Mouse (Mus musculus) neutrophil, adult 5-6 weeks (primary cell): ENCODE data around the gene Carns1. TPM values are rescaled to one million over a fixed set of nuclear protein-coding genes. Genes with fewer than 3 reads are reported as not detected.

Experiments used
- ATAC-seq: fragments of 151-379, 151-347 bp; 2 replicates; pipeline ENCODE4 v1.8.0; 2017; ENCODE audit warnings: mild to moderate bottlenecking, moderate TSS enrichment; ENCODE audit not compliant: insufficient number of reproducible peaks, poor library complexity, low FRiP score, severe bottlenecking; ENCODE audit errors: extremely low read depth
- total RNA-seq: library from RNA; stranded (forward); fragments of 200-1000 nt; gene quantifications from 2 replicates; pipeline ENCODE4 v1.2.3, GENCODE M21; 2017

Carns1 gene
- total RNA-seq, 1 experiment from 2014 or later = 99.3 TPM

DNA sequence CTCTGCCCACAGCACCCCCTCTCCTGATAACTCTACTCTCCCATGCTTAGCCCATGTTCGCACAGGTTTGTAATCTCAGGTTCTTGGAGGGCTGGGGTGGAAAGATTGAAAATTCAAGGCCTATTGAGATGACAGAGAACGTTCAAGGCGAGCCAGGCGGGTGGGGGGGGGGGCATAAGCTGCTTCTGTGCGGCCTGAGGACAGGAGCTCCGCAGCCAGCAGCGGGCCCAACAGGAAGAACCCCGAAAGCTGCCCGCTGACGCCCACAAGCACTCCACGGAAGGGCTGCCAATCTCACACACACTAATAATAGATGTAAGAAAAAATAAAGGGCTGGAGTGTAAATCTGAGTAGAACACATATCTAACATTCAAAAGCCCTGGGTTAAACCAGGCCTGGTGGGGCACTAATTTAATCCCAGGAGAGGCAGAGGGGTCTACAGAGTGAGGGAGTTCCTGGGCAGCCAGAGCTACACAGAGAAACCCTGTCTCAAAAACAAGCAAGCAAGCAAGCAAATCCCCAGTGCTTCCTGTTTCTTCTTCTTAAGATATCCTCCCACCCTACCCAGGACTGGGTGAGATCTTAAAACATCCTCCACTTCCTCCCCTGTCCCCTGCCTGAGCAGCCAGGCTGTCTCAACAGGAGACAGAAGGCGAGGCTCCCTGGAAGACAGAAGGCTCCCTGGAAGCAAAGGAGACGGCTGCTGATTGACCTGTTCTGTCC is 28.5 kb upstream of the Carns1 start:
- ATAC-seq = peak; percentile 21; the same call in 1 of the 2 replicates

DNA sequence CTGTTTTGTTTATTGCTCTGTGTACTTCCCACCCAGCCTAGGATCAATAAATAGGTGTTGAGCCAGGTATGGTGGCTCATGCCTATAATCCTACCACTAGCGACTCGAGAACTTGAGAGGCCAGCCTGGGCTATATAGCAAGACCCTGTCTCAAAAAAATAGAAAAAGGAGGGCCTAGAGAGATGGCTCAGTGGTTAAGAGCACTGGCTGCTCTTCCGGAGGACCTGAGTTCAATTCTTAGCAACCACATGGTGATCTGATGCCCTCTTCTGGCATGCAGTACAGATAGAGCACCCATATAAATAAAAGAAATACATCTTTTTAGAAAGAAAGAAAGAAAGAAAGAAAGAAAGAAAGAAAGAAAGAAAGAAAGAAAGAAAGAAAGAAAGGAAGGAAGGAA is 27.9 kb upstream of the Carns1 start:
- ATAC-seq = no peak

GRCm38 (mm10) chr19:4202149-4202548 is 26.9 kb upstream of the Carns1 start:
- no peak for ATAC-seq

DNA sequence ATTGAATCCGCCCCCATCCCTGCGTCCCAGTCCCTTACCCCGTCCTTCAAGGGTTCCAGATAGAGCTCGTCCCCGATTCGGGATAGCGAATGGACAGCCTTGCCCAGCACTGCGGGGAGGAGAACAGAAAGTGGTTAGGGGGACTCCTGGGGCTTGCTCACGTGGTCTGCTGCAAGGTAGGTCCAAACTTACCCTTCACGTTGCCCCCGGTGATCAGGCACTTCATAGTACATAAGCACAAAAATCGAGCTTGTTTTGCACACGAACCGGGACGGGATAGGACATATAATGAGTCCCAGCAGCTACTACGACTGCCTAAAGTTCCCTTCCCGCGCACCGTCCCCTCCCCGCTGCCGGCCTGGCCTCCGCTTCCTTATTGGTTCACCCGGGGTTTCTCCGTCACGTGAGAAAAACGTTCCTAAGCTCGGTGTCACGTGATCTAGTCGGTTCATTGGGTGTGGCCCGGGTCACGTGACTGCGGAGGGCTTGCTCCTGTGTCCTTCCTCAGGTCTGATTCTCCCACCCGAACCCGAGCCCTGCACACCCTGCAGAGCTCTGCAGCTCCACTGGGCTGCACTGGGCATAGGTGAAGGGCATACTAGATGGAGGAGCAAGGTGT is 26.1 kb upstream of the Carns1 start, which contains the start of gene Rad9a:
Gene Rad9a (minus strand): TSS at position 372 of the 619 bp plus-strand sequence.
- peak; percentile 67 for ATAC-seq

DNA sequence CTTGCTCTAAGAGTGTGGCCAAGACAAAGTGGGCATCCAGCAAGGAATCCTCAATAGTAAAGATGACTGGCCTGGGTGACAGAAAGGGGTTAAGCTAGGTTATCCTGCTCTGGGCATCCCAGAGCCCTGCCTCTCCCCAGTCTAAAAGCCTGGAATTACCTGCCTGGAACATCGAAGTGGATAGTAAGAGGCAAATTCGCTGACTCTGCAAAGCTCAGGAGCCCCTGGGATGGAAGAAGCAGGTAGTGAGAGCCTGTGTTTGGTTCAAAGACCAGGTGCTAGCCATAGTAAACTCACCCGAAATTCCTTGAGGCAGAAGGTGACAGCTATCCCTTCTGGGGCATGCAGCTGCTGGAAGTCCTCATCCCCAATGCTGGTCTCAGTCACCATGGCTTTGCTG is 21.9 kb upstream of the Carns1 start:
- no peak for ATAC-seq

- no peak for ATAC-seq
Measured at GRCm38 (mm10) chr19:4196548-4196947, 21.3 kb upstream of the Carns1 start.

DNA sequence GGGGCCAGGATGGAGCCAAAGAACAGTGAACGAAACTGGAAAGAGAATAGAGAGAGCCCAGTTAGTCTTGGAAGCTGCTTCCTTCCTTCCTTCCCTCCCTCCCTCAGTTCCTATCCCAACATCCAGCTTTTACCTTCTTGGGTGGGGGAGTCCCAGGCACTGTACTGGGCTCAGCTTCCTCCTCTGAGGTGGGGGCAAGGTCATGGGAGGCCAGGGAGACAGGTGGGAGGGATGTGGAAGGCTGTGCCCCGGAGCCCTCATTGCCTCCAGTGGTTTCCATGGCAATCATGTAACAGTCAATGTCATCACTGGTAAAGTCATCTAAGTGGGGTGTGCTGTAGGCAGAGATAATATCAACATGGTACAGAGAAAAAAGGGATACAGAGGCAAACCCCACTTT is 20.8 kb upstream of the Carns1 start:
- no peak for ATAC-seq

DNA sequence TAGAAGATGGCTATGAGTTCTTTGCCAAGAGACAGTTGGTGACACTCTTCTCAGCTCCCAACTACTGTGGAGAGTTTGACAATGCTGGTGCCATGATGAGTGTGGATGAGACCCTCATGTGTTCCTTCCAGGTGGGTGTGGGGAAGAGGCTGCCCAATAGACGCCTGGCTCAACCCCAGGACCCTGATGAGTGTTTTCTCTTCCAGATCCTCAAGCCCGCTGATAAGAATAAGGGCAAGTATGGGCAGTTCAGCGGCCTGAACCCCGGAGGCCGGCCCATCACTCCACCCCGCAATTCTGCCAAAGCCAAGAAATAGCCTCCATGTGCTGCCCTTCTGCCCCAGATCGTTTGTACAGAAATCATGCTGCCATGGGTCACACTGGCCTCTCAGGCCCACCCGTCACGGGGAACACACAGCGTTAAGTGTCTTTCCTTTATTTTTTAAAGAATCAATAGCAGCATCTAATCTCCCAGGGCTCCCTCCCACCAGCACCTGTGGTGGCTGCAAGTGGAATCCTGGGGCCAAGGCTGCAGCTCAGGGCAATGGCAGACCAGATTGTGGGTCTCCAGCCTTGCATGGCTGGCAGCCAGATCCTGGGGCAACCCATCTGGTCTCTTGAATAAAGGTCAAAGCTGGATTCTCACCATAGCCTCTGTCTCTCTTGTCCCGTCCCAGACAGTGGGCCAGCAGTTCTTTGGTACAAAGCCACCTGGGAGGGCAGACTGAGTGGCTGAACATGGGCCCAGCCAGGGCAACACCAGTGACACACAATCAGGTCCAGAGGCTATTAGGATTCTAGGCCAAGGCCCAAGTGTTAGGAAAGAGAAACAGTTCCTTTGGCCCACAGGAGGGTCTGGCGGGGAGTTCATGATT is 19.7 kb upstream of the Carns1 start:
- no peak for ATAC-seq

- ATAC-seq = no peak
Measured at GRCm38 (mm10) chr19:4194021-4194724, 18.9 kb upstream of the Carns1 start.

- ATAC-seq = no peak
Measured at GRCm38 (mm10) chr19:4193129-4193528, 17.9 kb upstream of the Carns1 start.

DNA sequence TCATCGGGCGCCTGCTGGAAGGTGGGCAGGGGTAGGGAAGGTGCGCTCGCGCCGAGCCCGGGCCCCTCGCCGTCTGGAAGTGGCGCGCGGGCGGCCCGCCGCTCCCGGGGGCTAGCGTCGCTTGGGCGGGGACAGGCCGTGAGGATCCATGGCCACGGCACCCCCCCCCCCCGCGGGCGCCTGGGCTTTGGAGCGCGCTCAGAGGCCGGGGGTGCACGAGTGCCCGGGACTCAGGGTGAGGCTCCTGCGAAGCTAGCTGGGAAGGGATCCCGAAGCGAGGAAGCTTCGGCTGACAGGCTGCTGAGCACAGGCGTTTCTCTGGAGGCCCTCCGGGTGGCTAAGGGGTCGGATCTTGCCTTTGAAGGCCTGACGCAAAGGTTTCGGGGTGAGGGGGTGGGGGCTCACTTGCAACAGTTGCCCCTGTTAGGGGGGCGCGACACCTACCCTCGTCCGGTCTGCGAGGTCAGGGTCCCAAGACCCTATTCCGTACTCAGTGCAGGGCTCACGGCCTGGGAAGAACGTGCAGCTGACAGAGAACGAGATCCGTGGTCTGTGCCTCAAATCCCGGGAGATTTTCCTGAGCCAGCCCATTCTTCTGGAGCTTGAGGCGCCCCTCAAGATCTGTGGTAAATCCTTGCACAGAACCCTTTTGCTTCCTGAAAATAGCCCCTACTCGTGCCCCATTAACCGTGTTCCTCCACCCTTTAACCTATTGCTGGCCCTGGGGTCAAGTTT is 17.1 kb upstream of the Carns1 start:
- ATAC-seq = no peak

DNA sequence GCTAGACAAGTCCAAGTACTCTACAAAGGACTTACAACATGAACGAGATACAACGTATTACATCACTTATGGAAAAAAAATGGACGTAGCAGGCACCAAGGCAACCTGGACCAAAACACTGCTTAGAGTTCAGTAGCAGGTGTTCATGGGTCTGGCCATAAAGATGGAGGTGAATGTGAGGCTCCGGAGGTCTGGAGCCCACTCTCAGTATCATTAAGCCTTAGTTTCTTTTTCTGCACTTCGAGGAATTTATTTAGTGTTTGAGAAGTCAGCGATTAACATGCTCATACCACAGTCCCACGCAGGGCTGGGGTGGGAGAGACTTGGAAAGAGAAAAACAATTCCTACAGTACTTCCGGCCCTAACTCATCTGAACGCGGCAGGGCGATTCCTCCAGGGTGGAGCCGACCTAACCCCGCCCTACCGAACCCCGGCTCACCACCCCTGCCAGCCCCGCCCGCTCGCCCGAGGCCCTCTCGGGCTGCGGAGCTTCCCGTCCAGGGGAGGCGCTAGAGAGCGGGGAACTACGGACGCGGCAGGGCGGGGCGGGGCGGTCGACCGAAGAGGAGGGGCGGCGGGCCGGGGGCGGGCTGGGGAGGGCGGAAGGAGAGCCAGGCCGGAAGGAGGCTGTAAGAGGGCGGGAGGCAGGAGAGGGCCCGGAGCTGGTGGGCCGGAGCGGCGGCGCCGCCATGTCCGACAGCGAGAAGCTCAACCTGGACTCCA is 16.4 kb upstream of the Carns1 start, which contains the start of gene Ppp1ca:
Gene Ppp1ca (plus strand): TSS at position 538 of the 723 bp plus-strand sequence.
- ATAC-seq = peak; percentile 76

GRCm38 (mm10) chr19:4190831-4191334 is 15.6 kb upstream of the Carns1 start, which contains the start of gene Tbc1d10c:
Gene Tbc1d10c (minus strand): TSS chr19:4191284.
- peak; percentile 71 for ATAC-seq

DNA sequence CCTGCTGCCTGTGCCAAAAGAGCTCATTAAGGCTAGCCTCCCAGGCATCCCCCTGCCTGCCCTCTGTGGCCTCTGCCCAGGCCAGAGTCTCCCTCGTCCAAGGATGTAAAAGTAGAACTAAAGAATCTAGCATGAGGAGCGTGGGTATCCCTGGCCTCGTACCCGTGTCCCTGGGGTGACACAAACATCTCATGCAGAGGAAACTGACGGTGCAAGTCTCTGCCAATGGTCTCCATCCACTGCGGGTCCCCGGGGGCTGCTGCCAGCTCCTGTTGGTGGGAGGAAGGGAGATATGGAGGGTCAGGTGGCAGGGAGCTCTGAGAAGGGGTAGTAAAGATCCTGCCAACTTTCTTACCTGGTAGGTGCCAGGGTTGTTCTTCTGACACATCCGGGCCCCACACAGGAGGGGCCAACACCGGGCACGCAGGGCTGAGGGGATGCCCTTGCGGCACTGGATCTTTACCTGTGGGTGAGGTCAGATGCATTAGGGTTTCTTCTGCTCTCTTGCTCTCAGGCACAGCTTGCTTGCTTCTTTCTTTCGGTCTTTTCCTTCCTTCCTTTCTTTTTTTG is 13.9 kb upstream of the Carns1 start:
- ATAC-seq = no peak

- ATAC-seq = no peak
Measured at GRCm38 (mm10) chr19:4187303-4187702, 12.0 kb upstream of the Carns1 start.

DNA sequence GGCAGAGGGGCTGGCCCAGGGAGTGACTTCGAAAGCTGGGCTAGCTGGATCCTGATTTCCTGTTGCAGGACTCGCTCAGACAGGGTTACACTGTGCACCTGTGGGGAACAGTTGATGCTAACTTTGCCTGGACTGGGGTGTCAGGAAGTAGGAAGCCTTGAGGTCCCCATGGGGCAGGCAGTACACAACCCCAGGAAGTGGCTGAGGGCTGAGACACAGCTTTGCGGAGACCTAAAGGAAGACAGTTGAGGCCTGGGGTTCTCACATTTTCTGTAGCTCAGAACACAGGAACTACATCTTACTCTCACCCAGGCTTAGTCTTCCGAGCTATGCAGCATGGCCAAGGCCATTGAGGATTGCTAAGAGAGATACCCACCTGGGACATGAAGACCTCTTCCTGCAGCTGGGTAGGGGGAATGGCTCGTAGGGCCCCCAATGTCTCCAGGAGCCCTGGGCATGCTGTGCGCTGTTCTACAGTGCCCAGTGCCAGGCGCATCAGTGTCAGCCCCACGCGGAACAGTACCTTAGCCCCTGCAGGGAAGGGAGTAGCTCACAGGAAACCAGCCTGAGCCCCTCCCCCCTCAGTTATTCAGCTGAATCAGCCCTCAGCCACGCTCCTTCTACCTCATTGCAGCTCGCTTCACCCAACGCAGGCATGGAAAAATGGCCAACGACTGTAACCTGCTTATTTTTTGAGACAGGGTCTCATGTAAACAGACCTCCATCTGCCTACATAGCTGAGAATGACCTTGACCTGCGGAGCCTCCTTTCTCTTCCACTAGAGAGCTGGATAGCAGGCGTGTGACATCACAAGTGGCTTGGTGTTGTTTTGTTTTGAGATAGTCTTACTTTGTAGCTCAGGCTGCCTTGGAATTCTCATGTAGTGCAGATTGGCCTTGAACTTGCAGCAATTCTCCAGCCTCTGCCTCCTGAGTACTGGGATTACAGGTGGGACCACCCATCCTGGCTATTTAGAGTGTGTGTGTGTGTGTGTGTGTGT is 10.0 kb upstream of the Carns1 start:
- ATAC-seq = peak; percentile 38
